Mouse (Mus musculus) CH12.LX (cell line): ENCODE measurements around the gene Gmds. TPM values are rescaled to one million over a fixed set of nuclear protein-coding genes. Genes with fewer than 3 reads are reported as not detected.

Experiments
- DNase-seq: peaks from one replicate; pipeline ENCODE4 v3.0.0-alpha.2; 2013; ENCODE audit errors: extremely low read depth
- H3K27ac ChIP-seq: 2 replicates; pipeline ENCODE4 v1.5.1; 2012; ENCODE audit warnings: low read depth, mild to moderate bottlenecking, control low read depth, moderate library complexity; ENCODE audit not compliant: insufficient read depth
- H3K27me3 ChIP-seq: replicated peaks from 2 replicates; pipeline ENCODE3; 2012; ENCODE audit warnings: inconsistent platforms
- H3K36me3 ChIP-seq, 2 experiments: replicated peaks in 1 of 2; 2 replicates each; pipeline versions ENCODE3 to v1.6.1; 2012; ENCODE audit warnings: inconsistent platforms in 1 of 2, low read length in 1 of 2, mild to moderate bottlenecking in 1 of 2, mixed read lengths in 1 of 2, moderate library complexity in 1 of 2; ENCODE audit not compliant: control insufficient read depth in 1 of 2, insufficient read depth in 1 of 2
- H3K4me1 ChIP-seq, 2 experiments: 2 replicates each; pipeline ENCODE4 v1.6.1; 2012; ENCODE audit warnings: inconsistent platforms in 1 of 2, moderate library complexity in 1 of 2; ENCODE audit not compliant: insufficient read depth in 2 of 2, control insufficient read depth in 1 of 2
- H3K4me2 ChIP-seq: 2 replicates; pipeline ENCODE4 v1.6.1; 2012; ENCODE audit warnings: low read depth, mild to moderate bottlenecking, control low read depth; ENCODE audit not compliant: poor library complexity, insufficient read depth, severe bottlenecking
- H3K4me3 ChIP-seq, 3 experiments: fragments of 150-350 bp in 1 of 3; sonication (generic) in 1 of 3; replicated peaks in 1 of 3; 2 replicates each; pipeline versions ENCODE3 to v1.5.1; 2011 to 2012; ENCODE audit warnings: low read depth in 2 of 3, low read length in 2 of 3, mild to moderate bottlenecking in 2 of 3, moderate library complexity in 2 of 3, control low read depth in 1 of 3, improper control_type of control experiment in 1 of 3, inconsistent platforms in 1 of 3, mixed read lengths in 1 of 3; ENCODE audit not compliant: poor library complexity in 1 of 3
- H3K79me2 ChIP-seq: replicated peaks from 2 replicates; pipeline ENCODE4 v1.6.1; 2012; ENCODE audit warnings: mild to moderate bottlenecking, moderate library complexity; ENCODE audit not compliant: control insufficient read depth, poor library complexity, insufficient read depth, severe bottlenecking; ENCODE audit errors: extremely low read depth
- H3K9ac ChIP-seq: 2 replicates; pipeline ENCODE4 v1.6.1; 2012; ENCODE audit warnings: low read depth, mild to moderate bottlenecking, control low read depth, moderate library complexity; ENCODE audit not compliant: insufficient read depth
- H3K9me3 ChIP-seq: replicated peaks from 2 replicates; pipeline ENCODE3; 2012; ENCODE audit warnings: low read length, inconsistent platforms, mixed read lengths
- CHD1 ChIP-seq: IDR thresholded peaks from 2 replicates; pipeline ENCODE4 v1.6.1; 2012; ENCODE audit warnings: low read depth, low read length, improper control_type of control experiment, inconsistent platforms
- CHD2 ChIP-seq: IDR thresholded peaks from 2 replicates; pipeline ENCODE4 v1.6.1; 2011; ENCODE audit warnings: low read length, improper control_type of control experiment
- E2F4 ChIP-seq: IDR thresholded peaks from 2 replicates; pipeline ENCODE4 v1.6.1; 2011; ENCODE audit warnings: low read depth, low read length, improper control_type of control experiment; ENCODE audit not compliant: insufficient replicate concordance
- ELF1 ChIP-seq: IDR thresholded peaks from 2 replicates; pipeline ENCODE4 v1.6.1; 2014; ENCODE audit warnings: low read depth, mild to moderate bottlenecking, inconsistent platforms, low read length, improper control_type of control experiment
- EP300 ChIP-seq: IDR thresholded peaks from 2 replicates; pipeline ENCODE4 v1.6.1; 2011; ENCODE audit warnings: low read length, improper control_type of control experiment
- JUN ChIP-seq: IDR thresholded peaks from 2 replicates; pipeline ENCODE4 v1.6.1; 2011; ENCODE audit warnings: low read depth, mild to moderate bottlenecking, low read length, improper control_type of control experiment, moderate library complexity; ENCODE audit not compliant: insufficient read depth
- MAFK ChIP-seq: IDR thresholded peaks from 2 replicates; pipeline ENCODE4 v1.6.1; 2011; ENCODE audit warnings: low read length, improper control_type of control experiment; ENCODE audit not compliant: insufficient replicate concordance
- MAX ChIP-seq: IDR thresholded peaks from 2 replicates; pipeline ENCODE4 v1.6.1; 2011; ENCODE audit warnings: low read length, improper control_type of control experiment
- MAZ ChIP-seq: IDR thresholded peaks from 2 replicates; pipeline ENCODE4 v1.6.1; 2012; ENCODE audit warnings: low read depth, mild to moderate bottlenecking, inconsistent platforms, low read length, improper control_type of control experiment, moderate library complexity
- MXI1 ChIP-seq: IDR thresholded peaks from 2 replicates; pipeline ENCODE4 v1.6.1; 2011; ENCODE audit warnings: mild to moderate bottlenecking, low read depth, low read length, improper control_type of control experiment
- NELFE ChIP-seq: IDR thresholded peaks from 2 replicates; pipeline ENCODE4 v1.6.1; 2011; ENCODE audit warnings: low read depth, low read length, improper control_type of control experiment
- NRF1 ChIP-seq: IDR thresholded peaks from 2 replicates; pipeline ENCODE4 v1.6.1; 2014; ENCODE audit warnings: low read depth, mild to moderate bottlenecking, inconsistent platforms, low read length, improper control_type of control experiment, moderate library complexity
- PAX5 ChIP-seq: IDR thresholded peaks from 2 replicates; pipeline ENCODE4 v1.6.1; 2012; ENCODE audit warnings: low read length, inconsistent platforms, mixed read lengths
- TCF12 ChIP-seq: IDR thresholded peaks from 2 replicates; pipeline ENCODE4 v1.6.1; 2014; ENCODE audit warnings: low read depth, mild to moderate bottlenecking, inconsistent platforms, low read length, improper control_type of control experiment
- UBTF ChIP-seq: IDR thresholded peaks from 2 replicates; pipeline ENCODE4 v1.6.1; 2012; ENCODE audit warnings: low read depth, mild to moderate bottlenecking, inconsistent platforms, low read length, improper control_type of control experiment, moderate library complexity
- USF2 ChIP-seq: conservative IDR thresholded peaks from 2 replicates; pipeline ENCODE4 v1.6.1; 2011; ENCODE audit warnings: low read depth, low read length, improper control_type of control experiment
- ZC3H11A ChIP-seq: IDR thresholded peaks from 2 replicates; pipeline ENCODE4 v1.6.1; 2012; ENCODE audit warnings: low read depth, mild to moderate bottlenecking, inconsistent platforms, low read length, improper control_type of control experiment
- ZKSCAN1 ChIP-seq: IDR thresholded peaks from 2 replicates; pipeline ENCODE4 v1.6.1; 2012; ENCODE audit warnings: low read depth, inconsistent platforms, low read length, improper control_type of control experiment, borderline replicate concordance
- ZNF384 ChIP-seq: IDR thresholded peaks from 2 replicates; pipeline ENCODE4 v1.6.1; 2012; ENCODE audit warnings: low read depth, low read length, improper control_type of control experiment, inconsistent platforms
- dilution Hi-C: fragments of 300-500 bp; cut with MboI; formaldehyde crosslinking; loops from 2 replicates; pipeline ENCODE4 v1.14.3; 2020; ENCODE audit warnings: low sequenced_read_pairs; ENCODE audit not compliant: extremely low pct_unique_long_range_greater_than_20kb, extremely low pct_ligation_motif_present
- in situ Hi-C: fragments of 300-500 bp; cut with MboI; formaldehyde crosslinking; loops from 3 replicates; pipeline ENCODE4 v1.14.3; 2019; ENCODE audit warnings: low sequenced_read_pairs, low pct_ligation_motif_present, low pct_unique_long_range_greater_than_20kb, mixed read lengths
- polyA plus RNA-seq: library from polyadenylated mRNA; unstranded; fragments of >175 nt; gene quantifications from 2 replicates; pipeline ENCODE4 v1.2.1, GENCODE M21; 2012; ENCODE audit warnings: low read depth; ENCODE audit not compliant: insufficient read length
- total RNA-seq, 2 experiments: library from RNA; depleted of rRNA; stranded (reverse); fragments of 300-350 nt in 1 of 2; fragments of >200 nt in 1 of 2; gene quantifications; 2 replicates each; pipeline ENCODE4 v1.2.3; 2012 to 2014

The Gmds gene
- total and polyA plus RNA-seq, 3 experiments = 11.0 to 19.3 (median 15.1) TPM

GRCm38 (mm10) chr13:31802447-31802846 is 536.1 kb downstream of the Gmds start:
- Histone ChIP-seq H3K9ac (no peak overlapping the region), H3K27ac (no peak overlapping the region), H3K4me1 (0 out of 4 replicates have a peak, but pooled peaks cover 0 to 5% of the 10 kb centered on the region in 2 experiments), H3K27me3 (no peaks in the 10 kb centered on the region), H3K36me3 (no peaks in the 10 kb centered on the region), H3K4me2 (no peak overlapping the region), H3K9me3 (peaks cover 9% of the 10 kb centered on the region), H3K79me2 (no peaks in the 10 kb centered on the region), H3K4me3 (no peak overlapping the region)
- DNase-seq = no peak
- in situ Hi-C loops = loop anchor here (10.0 to 25.0 kb wide), 2 partner anchors 410 to 612 kb away; no protein-coding TSS in a partner anchor
- no peak for TF ChIP-seq JUN
- TF ChIP-seq E2F4 = no peak
- TF ChIP-seq UBTF = no peak
- no peak for TF ChIP-seq USF2
- no peak for TF ChIP-seq NRF1
- TF ChIP-seq ELF1 = no peak
- TF ChIP-seq ZNF384 = no peak
- TF ChIP-seq TCF12 = no peak
- TF ChIP-seq NELFE = no peak
- TF ChIP-seq MAX = no peak
- no peak for TF ChIP-seq ZKSCAN1
- no peak for TF ChIP-seq ZC3H11A
- dilution Hi-C loops = no loop called here

- TF ChIP-seq MAX (no peak), EP300 (no peak), MAFK (no peak), PAX5 (no peak), MXI1 (no peak), ZC3H11A (no peak), CHD1 (no peak), NELFE (no peak), CHD2 (no peak), MAZ (no peak)
- Histone ChIP-seq H3K27me3 (no peaks in the 10 kb centered on the region), H3K27ac (no peak overlapping the region), H3K79me2 (no peaks in the 10 kb centered on the region), H3K9me3 (peaks cover 4% of the 10 kb centered on the region), H3K36me3 (no peaks in the 10 kb centered on the region), H3K4me3 (no peak overlapping the region), H3K9ac (no peak overlapping the region), H3K4me2 (peak overlapping the region; percentile 90; the same call in 1 of the 2 replicates), H3K4me1 (0 out of 4 replicates have a peak, but pooled peaks cover 0 to 5% of the 10 kb centered on the region in 2 experiments)
- in situ Hi-C loops (loop anchor here (10.0 to 25.0 kb wide), 2 partner anchors 410 to 613 kb away; no protein-coding TSS in a partner anchor), dilution Hi-C loops (no loop called here)
- no peak for DNase-seq
These were observed 536.7 kb downstream of the Gmds start for GRCm38 (mm10) chr13:31801703-31802305.
